Mouse (Mus musculus) midbrain, embryonic 16.5 days (tissue): ENCODE results near the gene Lhfp. TPM values are rescaled to one million over a fixed set of nuclear protein-coding genes. Genes with fewer than 3 reads are reported as not detected.

Experiments used
- ATAC-seq: fragments of 200-750 bp; cut with Nextera tagmentation; 2 replicates; pipeline ENCODE4 v1.8.0; 2017; ENCODE audit warnings: moderate TSS enrichment
- H3K27ac ChIP-seq: fragments of 300-500 bp; sonication (generic); 2 replicates; pipeline ENCODE4 v1.5.1; 2014; ENCODE audit warnings: mild to moderate bottlenecking, low read length, mixed read lengths
- H3K27me3 ChIP-seq: fragments of 300-500 bp; sonication (generic); 2 replicates; pipeline ENCODE4 v1.6.1; 2014; ENCODE audit warnings: low read depth, low read length, mixed read lengths; ENCODE audit not compliant: control insufficient read depth, insufficient read depth
- H3K36me3 ChIP-seq: fragments of 300-500 bp; sonication (generic); 2 replicates; pipeline ENCODE4 v1.6.1; 2014; ENCODE audit warnings: mild to moderate bottlenecking, low read length, moderate library complexity, mixed read lengths; ENCODE audit not compliant: control insufficient read depth, insufficient read depth
- H3K4me1 ChIP-seq: fragments of 300-500 bp; sonication (generic); 2 replicates; pipeline ENCODE4 v1.6.1; 2014; ENCODE audit warnings: mild to moderate bottlenecking, low read length, mixed read lengths; ENCODE audit not compliant: control insufficient read depth, insufficient read depth
- H3K4me2 ChIP-seq: fragments of 300-500 bp; sonication (generic); 2 replicates; pipeline ENCODE4 v1.6.1; 2014; ENCODE audit warnings: mild to moderate bottlenecking, low read length, mixed read lengths
- H3K4me3 ChIP-seq: fragments of 300-500 bp; sonication (generic); 2 replicates; pipeline ENCODE4 v1.5.1; 2014; ENCODE audit warnings: low read depth, mild to moderate bottlenecking, low read length, moderate library complexity, mixed read lengths
- H3K9ac ChIP-seq: fragments of 300-500 bp; sonication (generic); 2 replicates; pipeline ENCODE4 v1.6.1; 2014; ENCODE audit warnings: low read depth, low read length, mixed read lengths
- H3K9me3 ChIP-seq: fragments of 300-500 bp; sonication (generic); replicated peaks from 2 replicates; pipeline ENCODE4 v1.6.1; 2014; ENCODE audit warnings: mild to moderate bottlenecking, low read length, mixed read lengths; ENCODE audit not compliant: control insufficient read depth, poor library complexity, severe bottlenecking
- WGBS: fragments of 180-500 bp; shearing (Covaris S2); extraction: QIAGEN DNeasy Blood & Tissue Kit; methylation state at CpG from one replicate; pipeline ENCODE4 v1.1.7; 2014; 5-methylcytosine and 5-hydroxymethylcytosine counted together
- polyA plus RNA-seq: library from polyadenylated mRNA; unstranded; fragments of >200 nt; fragmentation: Nextera tagmentation; extraction: Ambion mirVana; gene quantifications from 2 replicates; pipeline ENCODE4 v1.2.1, GENCODE M21; 2015

The Lhfp gene
- polyA plus RNA-seq = 58.5 and 64.1 TPM in 2 replicates

DNA sequence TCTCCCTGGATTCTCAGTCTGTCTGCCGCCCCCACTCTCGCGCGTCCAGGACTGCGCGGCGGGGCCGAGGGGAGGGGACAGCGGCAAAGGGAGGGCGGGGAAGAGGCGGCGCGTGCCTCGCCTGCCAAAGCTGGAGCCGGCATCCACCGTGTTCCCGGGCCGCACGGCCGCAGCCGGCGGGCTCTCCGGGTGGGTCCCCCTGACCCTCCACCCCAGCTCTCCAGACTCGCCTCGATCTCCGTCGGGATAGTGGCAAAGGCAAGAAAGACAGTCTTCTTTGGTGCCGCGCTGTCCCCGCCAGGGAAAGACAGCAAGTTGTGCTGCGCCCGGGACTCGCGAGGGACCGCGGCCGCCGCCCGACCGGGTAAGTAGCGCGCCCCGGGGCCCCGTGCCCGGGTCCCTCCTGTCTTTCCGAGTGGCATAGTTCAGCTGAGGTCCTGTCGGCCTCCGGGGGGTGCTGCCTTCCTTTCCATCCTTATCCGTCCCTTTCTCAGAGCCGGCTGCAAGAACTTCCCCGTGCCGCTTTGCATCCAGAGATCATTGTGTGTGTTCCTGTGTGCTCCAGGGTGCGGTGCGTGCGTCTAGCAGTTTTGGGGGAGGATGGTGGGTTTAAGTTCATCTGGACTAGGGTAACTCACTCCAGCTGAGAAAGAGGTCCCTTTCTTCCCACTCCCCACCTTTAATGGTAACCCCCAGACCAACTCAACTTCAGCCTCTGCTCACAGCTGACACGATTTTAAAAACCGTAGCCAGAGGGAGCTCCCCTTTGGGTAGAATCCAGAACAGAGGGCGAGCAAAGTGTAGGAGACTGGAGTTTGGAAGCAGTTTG lies at the start of gene Lhfp:
Lhfp (plus strand) TSS at position 118 of the 829 bp plus-strand sequence.
- peak within 1 kb of the TSS; percentile 77 for H3K4me3 ChIP-seq
- under 1% methylated on average over 49 of the region's 58 CpGs for WGBS
- H3K27me3 ChIP-seq = peaks cover 3% of the 10 kb centered on the region; the same call in 1 of the 2 replicates

DNA sequence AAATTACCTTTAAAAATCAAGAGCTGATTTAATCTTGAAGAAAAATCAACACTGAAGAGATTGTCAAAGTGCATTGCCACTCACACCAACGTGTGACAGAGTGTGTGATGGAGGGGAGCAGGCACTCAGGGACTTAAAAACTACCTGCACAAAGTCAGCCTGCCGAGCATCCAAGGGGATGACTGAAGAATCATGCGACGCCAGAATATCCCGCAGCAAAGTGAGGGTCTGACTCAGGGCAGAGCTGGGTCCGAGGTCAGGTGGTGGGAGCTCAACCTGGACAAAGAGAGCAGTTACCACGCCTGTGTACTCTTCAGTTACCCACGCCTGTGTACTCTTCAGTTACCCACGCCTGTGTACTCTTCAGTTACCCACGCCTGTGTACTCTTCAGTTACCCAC lies 48.0 kb upstream of the Lhfp start:
- Histone ChIP-seq H3K4me2 (no peak overlapping the region), H3K27ac (no peak overlapping the region), H3K36me3 (peaks cover 33% of the 10 kb centered on the region), H3K9ac (no peak overlapping the region), H3K4me3 (no peak overlapping the region), H3K27me3 (no peaks in the 10 kb centered on the region), H3K4me1 (no peaks in the 10 kb centered on the region), H3K9me3 (no peaks in the 10 kb centered on the region)
- 92% methylated on average over 9 of the region's 10 CpGs for WGBS
- ATAC-seq = no peak

More for the DNA sequence above, at the start of gene Lhfp:
- Histone ChIP-seq H3K9me3 (no peaks in the 10 kb centered on the region), H3K4me2 (peak within 1 kb of the TSS; percentile 82), H3K36me3 (no peaks in the 10 kb centered on the region), H3K4me1 (peaks cover 20% of the 10 kb centered on the region), H3K9ac (peak within 1 kb of the TSS; percentile 79), H3K27ac (peak within 1 kb of the TSS; percentile 68)
- peak; percentile 94 for ATAC-seq

- no peak overlapping the region for H3K4me3 ChIP-seq
- H3K9me3 ChIP-seq = no peaks in the 10 kb centered on the region
- ATAC-seq = no peak
- no peak overlapping the region for H3K4me2 ChIP-seq
- H3K9ac ChIP-seq = no peak overlapping the region
- WGBS = 71% methylated on average over 5 of the region's 5 CpGs
- H3K36me3 ChIP-seq = peaks cover 30% of the 10 kb centered on the region
- no peaks in the 10 kb centered on the region for H3K4me1 ChIP-seq
- H3K27me3 ChIP-seq = no peaks in the 10 kb centered on the region
- no peak overlapping the region for H3K27ac ChIP-seq
Measured at GRCm38 (mm10) chr3:52994666-52995065, 46.7 kb upstream of the Lhfp start.

GRCm38 (mm10) chr3:52996635-52997034 lies 44.7 kb upstream of the Lhfp start:
- no peaks in the 10 kb centered on the region for H3K9me3 ChIP-seq
- H3K27ac ChIP-seq = no peak overlapping the region
- peaks cover 38% of the 10 kb centered on the region for H3K36me3 ChIP-seq
- H3K9ac ChIP-seq = no peak overlapping the region
- no peak overlapping the region for H3K4me2 ChIP-seq
- 88% methylated on average over 5 of the region's 5 CpGs for whole genome bisulfite sequencing
- no peak for ATAC-seq
- no peaks in the 10 kb centered on the region for H3K27me3 ChIP-seq
- H3K4me1 ChIP-seq = no peaks in the 10 kb centered on the region
- no peak overlapping the region for H3K4me3 ChIP-seq

DNA sequence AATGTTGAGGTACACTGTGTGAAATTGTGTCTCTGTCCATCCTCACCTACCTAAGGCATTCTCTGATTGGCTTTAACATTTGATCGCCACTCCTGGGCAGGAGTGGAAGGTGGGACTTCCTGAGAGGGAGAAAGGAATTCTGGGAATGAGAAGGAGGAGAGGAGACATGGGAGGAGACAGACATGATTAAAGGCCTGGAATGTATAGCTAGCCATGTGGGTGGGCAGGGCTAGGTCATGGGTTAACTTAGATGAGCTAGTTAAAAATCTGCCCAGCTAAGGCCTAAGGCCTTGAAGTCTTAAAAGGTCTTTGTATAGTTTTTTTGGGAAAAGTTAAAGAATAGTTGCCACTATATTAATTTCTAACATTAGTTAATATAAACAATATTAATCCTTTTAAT lies 43.9 kb upstream of the Lhfp start:
- no peaks in the 10 kb centered on the region for H3K9me3 ChIP-seq
- ATAC-seq = no peak
- no peak overlapping the region for H3K9ac ChIP-seq
- no peak overlapping the region for H3K4me2 ChIP-seq
- WGBS = 81% methylated on average over 1 of the region's 1 CpGs
- H3K4me3 ChIP-seq = no peak overlapping the region
- H3K27ac ChIP-seq = no peak overlapping the region
- H3K4me1 ChIP-seq = no peaks in the 10 kb centered on the region
- H3K36me3 ChIP-seq = peaks cover 38% of the 10 kb centered on the region
- H3K27me3 ChIP-seq = no peaks in the 10 kb centered on the region

DNA sequence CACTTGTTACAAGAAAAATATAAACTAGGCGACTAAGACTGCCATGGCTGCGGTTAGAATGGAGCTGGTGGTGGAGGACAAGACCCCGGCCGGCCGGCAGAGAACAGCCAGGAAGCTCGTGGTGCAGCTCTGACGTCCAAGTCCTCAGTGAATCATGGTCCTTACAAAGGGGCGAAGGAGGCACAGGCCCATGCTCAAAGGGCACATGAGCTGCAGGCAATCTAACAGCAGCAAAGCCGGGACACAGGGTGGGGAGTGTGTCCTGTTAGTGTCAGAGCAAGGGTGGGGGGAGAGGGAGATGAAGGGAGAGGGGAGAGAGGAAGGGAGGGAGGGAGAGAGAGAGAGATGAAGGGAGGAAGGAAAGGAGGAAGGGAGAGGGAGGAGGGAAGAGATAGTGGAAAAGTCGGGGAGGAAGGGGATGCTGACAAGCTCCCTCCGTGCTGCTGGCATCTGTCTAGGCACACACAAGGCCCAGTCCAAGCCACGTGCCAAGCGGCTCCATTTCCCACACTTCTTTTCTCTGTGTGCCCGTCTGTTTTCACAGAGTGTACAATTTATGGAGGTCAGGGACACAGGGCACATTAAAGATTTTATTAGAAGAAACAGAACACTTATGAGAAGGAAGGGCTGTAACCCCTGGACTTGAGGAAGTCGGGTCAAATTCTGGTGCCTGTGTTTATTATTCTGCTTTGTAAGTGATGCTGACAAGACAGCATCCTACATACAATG lies 42.1 kb upstream of the Lhfp start:
- H3K4me1 ChIP-seq = no peaks in the 10 kb centered on the region
- no peaks in the 10 kb centered on the region for H3K27me3 ChIP-seq
- no peak overlapping the region for H3K9ac ChIP-seq
- no peak overlapping the region for H3K27ac ChIP-seq
- H3K4me3 ChIP-seq = no peak overlapping the region
- ATAC-seq = no peak
- peaks cover 30% of the 10 kb centered on the region for H3K36me3 ChIP-seq
- no peaks in the 10 kb centered on the region for H3K9me3 ChIP-seq
- WGBS = 85% methylated on average over 15 of the region's 15 CpGs
- no peak overlapping the region for H3K4me2 ChIP-seq

DNA sequence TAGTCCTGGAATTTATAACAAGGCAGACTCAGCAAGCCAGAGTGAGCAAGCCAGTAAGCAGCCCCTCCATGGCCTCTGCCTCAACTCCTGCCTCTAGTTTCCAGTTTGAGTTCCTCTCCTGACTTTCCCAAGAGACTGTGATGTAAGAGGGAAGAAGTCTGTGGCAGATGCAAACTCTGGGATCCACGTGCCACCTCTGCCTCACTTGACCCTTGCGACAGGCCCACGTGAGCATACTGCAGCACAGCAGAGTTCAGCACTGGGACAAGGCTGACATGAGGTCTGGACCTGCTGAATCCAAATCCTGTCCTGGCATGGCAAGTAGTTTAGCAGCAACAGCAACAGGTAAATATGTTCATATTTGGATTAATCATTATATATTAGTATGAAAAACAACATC lies 41.3 kb upstream of the Lhfp start:
- Histone ChIP-seq H3K27ac (no peak overlapping the region), H3K4me2 (no peak overlapping the region), H3K36me3 (peaks cover 30% of the 10 kb centered on the region), H3K4me3 (no peak overlapping the region), H3K4me1 (no peaks in the 10 kb centered on the region), H3K27me3 (no peaks in the 10 kb centered on the region), H3K9me3 (no peaks in the 10 kb centered on the region), H3K9ac (no peak overlapping the region)
- 84% methylated on average over 3 of the region's 3 CpGs for WGBS
- no peak for ATAC-seq

DNA sequence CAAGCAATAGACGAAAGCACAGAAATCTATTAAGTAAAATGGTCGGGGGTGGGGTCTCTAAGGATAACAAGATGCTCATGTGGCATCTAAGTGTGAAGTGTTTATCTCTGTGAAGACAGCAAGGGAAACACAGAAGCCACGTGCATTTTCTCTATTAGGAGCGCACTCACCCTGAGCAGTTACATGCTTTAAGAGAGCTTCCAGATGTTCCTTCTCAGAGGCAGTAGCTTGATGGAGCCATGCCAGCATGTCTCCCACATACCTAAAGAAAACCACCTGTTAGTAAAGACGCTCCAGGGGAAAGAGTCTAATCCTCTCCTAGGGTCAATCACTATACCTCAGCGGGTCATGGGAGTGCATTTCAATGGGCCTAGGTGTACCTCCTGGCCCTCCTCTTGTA lies 39.3 kb upstream of the Lhfp start:
- H3K27ac ChIP-seq = no peak overlapping the region
- H3K9me3 ChIP-seq = no peaks in the 10 kb centered on the region
- no peak overlapping the region for H3K4me3 ChIP-seq
- no peak overlapping the region for H3K4me2 ChIP-seq
- H3K27me3 ChIP-seq = no peaks in the 10 kb centered on the region
- peaks cover 31% of the 10 kb centered on the region for H3K36me3 ChIP-seq
- no peaks in the 10 kb centered on the region for H3K4me1 ChIP-seq
- no peak for ATAC-seq
- no peak overlapping the region for H3K9ac ChIP-seq
- 81% methylated on average over 6 of the region's 6 CpGs for WGBS
